Mouse (Mus musculus): ENCODE measurements around the gene Fem1a. TPM values are rescaled to one million over a fixed set of nuclear protein-coding genes. Genes with fewer than 3 reads are reported as not detected.

Fem1a gene
- polyA plus RNA-seq, 1 experiment from 2014 or later, result 19.4 TPM

GRCm38 (mm10) chr17:56282802-56283201, 26.2 kb downstream of the Fem1a start:
- Histone ChIP-seq H3K27ac (no peak overlapping the region), H3K4me2 (no peak overlapping the region), H3K9me3 (replicated peaks) (no peaks in the 10 kb centered on the region), H3K27me3 (no peaks in the 10 kb centered on the region), H3K4me1 (replicated peaks) (peaks cover 20% of the 10 kb centered on the region), H3K9ac (no peak overlapping the region), H3K36me3 (peaks cover 62% of the 10 kb centered on the region), H3K4me3 (no peak overlapping the region)
- 90% methylated on average over 4 of the region's 4 CpGs for WGBS
- no peak for ATAC-seq (replicated peaks; ENCODE audit: insufficient number of reproducible peaks, insufficient read depth, low FRiP score, low read depth)

GRCm38 (mm10) chr17:56283316-56283715, 26.7 kb downstream of the Fem1a start:
- H3K27me3 ChIP-seq, result no peaks in the 10 kb centered on the region
- no peak overlapping the region for H3K4me2 ChIP-seq
- H3K27ac ChIP-seq, result no peak overlapping the region
- ATAC-seq (replicated peaks; ENCODE audit: insufficient number of reproducible peaks, insufficient read depth, low FRiP score, low read depth), result no peak
- no peaks in the 10 kb centered on the region for H3K9me3 ChIP-seq (replicated peaks)
- H3K36me3 ChIP-seq, result peaks cover 62% of the 10 kb centered on the region
- H3K4me3 ChIP-seq, result no peak overlapping the region
- no peak overlapping the region for H3K9ac ChIP-seq
- 87% methylated on average over 8 of the region's 8 CpGs for whole genome bisulfite sequencing
- peaks cover 21% of the 10 kb centered on the region for H3K4me1 ChIP-seq (replicated peaks)

- 91% methylated on average over 11 of the region's 11 CpGs for WGBS
- no peak overlapping the region for H3K9ac ChIP-seq
- no peak overlapping the region for H3K27ac ChIP-seq
- H3K27me3 ChIP-seq, result no peaks in the 10 kb centered on the region
- H3K4me1 ChIP-seq (replicated peaks), result peaks cover 31% of the 10 kb centered on the region
- H3K9me3 ChIP-seq (replicated peaks), result no peaks in the 10 kb centered on the region
- H3K4me3 ChIP-seq, result no peak overlapping the region
- no peak overlapping the region for H3K4me2 ChIP-seq
- ATAC-seq (replicated peaks; ENCODE audit: insufficient number of reproducible peaks, insufficient read depth, low FRiP score, low read depth), result no peak
- peaks cover 45% of the 10 kb centered on the region for H3K36me3 ChIP-seq
Observed at GRCm38 (mm10) chr17:56285995-56286394, 29.4 kb downstream of the Fem1a start.

GRCm38 (mm10) chr17:56287830-56288229, 31.2 kb downstream of the Fem1a start:
- peak overlapping the region; percentile 45; the same call in 1 of the 2 replicates for H3K9ac ChIP-seq
- ATAC-seq (replicated peaks; ENCODE audit: insufficient number of reproducible peaks, insufficient read depth, low FRiP score, low read depth), result no peak

GRCm38 (mm10) chr17:56288866-56289265, 32.3 kb downstream of the Fem1a start:
- H3K27ac ChIP-seq, result peak overlapping the region; percentile 94
- 34% methylated on average over 3 of the region's 3 CpGs for WGBS
- H3K9me3 ChIP-seq (replicated peaks), result no peaks in the 10 kb centered on the region
- peak overlapping the region; percentile 75 for H3K4me2 ChIP-seq
- no peak for ATAC-seq (replicated peaks; ENCODE audit: insufficient number of reproducible peaks, insufficient read depth, low FRiP score, low read depth)
- H3K9ac ChIP-seq, result peak overlapping the region; percentile 70; the same call in 1 of the 2 replicates
- peaks cover 37% of the 10 kb centered on the region for H3K4me1 ChIP-seq (replicated peaks)
- H3K27me3 ChIP-seq, result no peaks in the 10 kb centered on the region
- peaks cover 29% of the 10 kb centered on the region for H3K36me3 ChIP-seq
- peak overlapping the region; percentile 64 for H3K4me3 ChIP-seq

More at GRCm38 (mm10) chr17:56287830-56288229, 31.2 kb downstream of the Fem1a start:
- Histone ChIP-seq H3K36me3 (peaks cover 37% of the 10 kb centered on the region), H3K4me3 (peak overlapping the region; percentile 64), H3K27ac (peak overlapping the region; percentile 94), H3K27me3 (no peaks in the 10 kb centered on the region), H3K4me1 (replicated peaks) (peaks cover 37% of the 10 kb centered on the region), H3K9me3 (replicated peaks) (no peaks in the 10 kb centered on the region), H3K4me2 (peak overlapping the region; percentile 75)
- 25% methylated on average over 3 of the region's 3 CpGs for WGBS

- Histone ChIP-seq H3K36me3 (peaks cover 21% of the 10 kb centered on the region), H3K4me1 (replicated peaks) (peaks cover 37% of the 10 kb centered on the region), H3K27ac (peak overlapping the region; percentile 94), H3K9ac (peak overlapping the region; percentile 70), H3K9me3 (replicated peaks) (no peaks in the 10 kb centered on the region), H3K4me3 (peak overlapping the region; percentile 64), H3K4me2 (peak overlapping the region; percentile 75), H3K27me3 (no peaks in the 10 kb centered on the region)
- ATAC-seq (replicated peaks; ENCODE audit: insufficient number of reproducible peaks, insufficient read depth, low FRiP score, low read depth), result peak; percentile 5
- 2% methylated on average over 23 of the region's 23 CpGs for WGBS
Observed at GRCm38 (mm10) chr17:56289371-56290331, 33.0 kb downstream of the Fem1a start.

- peak overlapping the region; percentile 64 for H3K4me3 ChIP-seq
- peak; percentile 92 for ATAC-seq (replicated peaks; ENCODE audit: insufficient number of reproducible peaks, insufficient read depth, low FRiP score, low read depth)
- H3K4me2 ChIP-seq, result peak overlapping the region; percentile 75
- WGBS, result 2% methylated on average over 17 of the region's 17 CpGs
- peak overlapping the region; percentile 70 for H3K9ac ChIP-seq
- no peaks in the 10 kb centered on the region for H3K9me3 ChIP-seq (replicated peaks)
- no peaks in the 10 kb centered on the region for H3K27me3 ChIP-seq
- peaks cover 37% of the 10 kb centered on the region for H3K4me1 ChIP-seq (replicated peaks)
- peak overlapping the region; percentile 94 for H3K27ac ChIP-seq
- H3K36me3 ChIP-seq, result peaks cover 12% of the 10 kb centered on the region
Observed at GRCm38 (mm10) chr17:56290388-56291170, 34.0 kb downstream of the Fem1a start.

GRCm38 (mm10) chr17:56291171-56291511, 34.5 kb downstream of the Fem1a start:
- Histone ChIP-seq H3K9ac (peak overlapping the region; percentile 50), H3K9me3 (replicated peaks) (no peaks in the 10 kb centered on the region), H3K27ac (peak overlapping the region; percentile 94), H3K4me3 (peak overlapping the region; percentile 64), H3K27me3 (no peaks in the 10 kb centered on the region), H3K4me1 (replicated peaks) (peaks cover 37% of the 10 kb centered on the region), H3K4me2 (peak overlapping the region; percentile 75), H3K36me3 (peaks cover 6% of the 10 kb centered on the region; the same call in 1 of the 2 replicates)
- peak; percentile 84 for ATAC-seq (replicated peaks; ENCODE audit: insufficient number of reproducible peaks, insufficient read depth, low FRiP score, low read depth)
- WGBS, result 1% methylated on average over 16 of the region's 16 CpGs

- H3K9me3 ChIP-seq (replicated peaks), result no peaks in the 10 kb centered on the region
- H3K27ac ChIP-seq, result peak overlapping the region; percentile 94
- no peaks in the 10 kb centered on the region for H3K36me3 ChIP-seq
- H3K4me3 ChIP-seq, result no peak overlapping the region
- H3K27me3 ChIP-seq, result no peaks in the 10 kb centered on the region
- no peak for ATAC-seq (replicated peaks; ENCODE audit: insufficient number of reproducible peaks, insufficient read depth, low FRiP score, low read depth)
- no peak overlapping the region for H3K9ac ChIP-seq
- WGBS, result 80% methylated on average over 7 of the region's 7 CpGs
- peaks cover 37% of the 10 kb centered on the region for H3K4me1 ChIP-seq (replicated peaks)
- H3K4me2 ChIP-seq, result peak overlapping the region; percentile 75; the same call in 1 of the 2 replicates
Observed at GRCm38 (mm10) chr17:56291826-56292475, 35.3 kb downstream of the Fem1a start.

GRCm38 (mm10) chr17:56292531-56293222, 36.1 kb downstream of the Fem1a start, which contains the start of gene Plin3:
Gene Plin3 (minus strand): TSS chr17:56292873.
- H3K4me2 ChIP-seq, result no peak within 1 kb of the TSS; the same call in 1 of the 2 replicates
- peak within 1 kb of the TSS; percentile 94 for H3K27ac ChIP-seq
- H3K9me3 ChIP-seq (replicated peaks), result no peaks in the 10 kb centered on the region
- H3K9ac ChIP-seq, result no peak within 1 kb of the TSS
- H3K36me3 ChIP-seq, result no peaks in the 10 kb centered on the region
- 80% methylated on average over 4 of the region's 4 CpGs for WGBS
- H3K27me3 ChIP-seq, result no peaks in the 10 kb centered on the region
- no peak within 1 kb of the TSS for H3K4me3 ChIP-seq
- no peak for ATAC-seq (replicated peaks; ENCODE audit: insufficient number of reproducible peaks, insufficient read depth, low FRiP score, low read depth)
- peaks cover 31% of the 10 kb centered on the region for H3K4me1 ChIP-seq (replicated peaks)
